Mouse (Mus musculus) right cerebral cortex, postnatal 14 days (tissue): ENCODE results near the gene Sptssa.
"Not testable (repeated sequence)": the region's sequence is repeated elsewhere in the genome, so short reads cannot be mapped to it uniquely, and the experiment has no call there.

ENCODE experiments used
- DNase-seq: peaks from one replicate; pipeline ENCODE4 v3.0.0; 2022

Gene Sptssa

GRCm38 (mm10) chr12:54656396-54657171 lies at the start of gene Sptssa:
Sptssa (minus strand) TSS chr12:54656573.
- peak; percentile 97 for DNase-seq

- no peak for DNase-seq
These were observed 43.0 kb upstream of the Sptssa start for GRCm38 (mm10) chr12:54699394-54699793.

- DNase-seq: no peak
These were observed 41.4 kb upstream of the Sptssa start for GRCm38 (mm10) chr12:54697791-54698250.

GRCm38 (mm10) chr12:54697003-54697597 lies 40.7 kb upstream of the Sptssa start:
- DNase-seq: peak; percentile 26

GRCm38 (mm10) chr12:54696242-54697002 lies 40.0 kb upstream of the Sptssa start:
- DNase-seq: peak; percentile 90

GRCm38 (mm10) chr12:54695511-54696241 lies 39.3 kb upstream of the Sptssa start, which contains the start of gene Eapp:
Eapp (minus strand) TSS chr12:54695897.
- DNase-seq: peak; percentile 98

GRCm38 (mm10) chr12:54694847-54695510 lies 38.6 kb upstream of the Sptssa start:
- no peak for DNase-seq

- DNase-seq: no peak
These were observed 32.7 kb upstream of the Sptssa start for GRCm38 (mm10) chr12:54689082-54689481.

GRCm38 (mm10) chr12:54683182-54683581 lies 26.8 kb upstream of the Sptssa start:
- DNase-seq: no peak

- DNase-seq: no peak
These were observed 20.3 kb upstream of the Sptssa start for GRCm38 (mm10) chr12:54676709-54677108.

- DNase-seq: no peak
These were observed 19.0 kb upstream of the Sptssa start for GRCm38 (mm10) chr12:54675396-54675795.

- DNase-seq: no peak
These were observed 14.9 kb upstream of the Sptssa start for GRCm38 (mm10) chr12:54671262-54671661.

- no peak for DNase-seq
These were observed 11.8 kb upstream of the Sptssa start for GRCm38 (mm10) chr12:54668141-54668540.

GRCm38 (mm10) chr12:54665526-54665925 lies 9.2 kb upstream of the Sptssa start:
- no peak for DNase-seq

GRCm38 (mm10) chr12:54661470-54661869 lies 5.1 kb upstream of the Sptssa start:
- DNase-seq: not testable (repeated sequence)

- DNase-seq: no peak
These were observed 3.5 kb upstream of the Sptssa start for GRCm38 (mm10) chr12:54659901-54660300.

- no peak for DNase-seq
These were observed 2.2 kb upstream of the Sptssa start for GRCm38 (mm10) chr12:54658425-54659092.

- DNase-seq: no peak
These were observed 1.6 kb upstream of the Sptssa start for GRCm38 (mm10) chr12:54657951-54658350.

- no peak for DNase-seq
These were observed 853 bp upstream of the Sptssa start for GRCm38 (mm10) chr12:54657226-54657625.

GRCm38 (mm10) chr12:54656039-54656395 lies 356 bp downstream of the Sptssa start:
- no peak for DNase-seq

GRCm38 (mm10) chr12:54655292-54656038 lies 908 bp downstream of the Sptssa start:
- DNase-seq: no peak
